Comparison of ENCODE assay signal across 18 mouse cellular contexts in the genomic region with DNA sequence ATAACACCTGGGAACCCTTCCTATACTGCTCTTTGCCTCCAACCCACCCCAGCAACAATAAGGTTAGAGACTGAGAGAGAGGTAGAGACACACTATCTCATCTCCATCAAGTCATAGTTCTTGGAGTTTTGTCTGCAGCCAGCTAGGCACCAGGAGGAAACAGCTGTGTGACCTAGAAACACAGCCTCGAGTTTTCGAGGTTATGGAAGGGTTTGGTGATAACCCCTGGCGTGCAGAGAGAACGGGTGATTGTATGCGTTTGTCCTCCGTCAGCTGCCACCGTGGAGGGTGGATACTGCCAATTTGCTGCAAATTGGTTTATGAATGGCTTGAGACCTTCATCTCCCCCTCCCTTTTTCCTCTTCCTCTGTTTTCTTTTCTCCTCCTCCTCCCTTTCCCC. TPM values are rescaled to one million over a fixed set of nuclear protein-coding genes. Genes with fewer than 3 reads are reported as not detected.
DNase-seq lines count a peak whose midpoint lies in the region; TF ChIP-seq lines count a peak whose summit lies in the region.
"Had no signal": no experiment of that assay in that cellular context is flagged by ENCODE, and none has a peak within 500 bp of the region (broad histone marks: within the 10 kb centered on the region; RNA-seq: fewer than 3 reads in every experiment).

No protein-coding gene starts in this region.

- H3K27me3 ChIP-seq in thymus, adult 2 months (ENCODE audit: control insufficient read depth, insufficient read depth, low read length) = no peaks in the 10 kb centered on the region
- H3K27me3 ChIP-seq in limb, embryonic 10.5 days (ENCODE audit: low read depth, poor library complexity, severe bottlenecking) = no peaks in the 10 kb centered on the region
- H3K27me3 ChIP-seq: embryonic facial prominence, embryonic 12.5 days had no signal

- no peak for TF ChIP-seq CTCF in thymus, adult 2 months (IDR thresholded peaks at IDR 0.05; ENCODE audit: borderline replicate concordance, control insufficient read depth, extremely low read depth, insufficient read depth, low read length, poor library complexity)

- peak; percentile 36 for DNase-seq in thymus, adult 2 months
- peak; percentile 73 for DNase-seq in thymus, postnatal 0 days (ENCODE audit: low spot score)
- DNase-seq in thymus, postnatal 14 days = peak; percentile 69
- peak; percentile 32 to 59 for DNase-seq in thymus, postnatal 36 days
- no peak for DNase-seq in gastrocnemius, postnatal 36 days
- DNase-seq in adrenal gland, adult 8-10 months = no peak
- DNase-seq in kidney, postnatal 25 days = no peak
- DNase-seq in limb, embryonic 10.5 days (ENCODE audit: low spot score) = no peak
- DNase-seq: adrenal gland, adult 2 months; adrenal gland, postnatal 14 days; adrenal gland, postnatal 36 days; cerebellum, adult 11-12 months; cerebellum, adult 2 months; cerebellum, adult 9-10 months; cerebellum, postnatal 10 days; cerebellum, postnatal 25 days had no signal

- no peaks in the 10 kb centered on the region for H3K36me3 ChIP-seq in thymus, adult 2 months (ENCODE audit: control insufficient read depth, insufficient read depth, low read length)
- H3K36me3 ChIP-seq in limb, embryonic 10.5 days = peaks cover 13% of the 10 kb centered on the region

- WGBS in thymus, adult 2 months = 34% methylated on average over 7 of the region's 7 CpGs
- 84% methylated on average over 7 of the region's 7 CpGs for WGBS in limb, embryonic 10.5 days

- no peaks in the 10 kb centered on the region for H3K9me3 ChIP-seq in limb, embryonic 10.5 days (replicated peaks)
- H3K9me3 ChIP-seq: embryonic facial prominence, embryonic 10.5 days; embryonic facial prominence, embryonic 12.5 days had no signal

- intact Hi-C loops in gastrocnemius, postnatal 36 days (cut with DNase I) = no loop called here

- H3K4me3 ChIP-seq in thymus, adult 2 months (ENCODE audit: control insufficient read depth, insufficient read depth, low read length) = no peak overlapping the region
- no peak overlapping the region for H3K4me3 ChIP-seq in limb, embryonic 10.5 days
- H3K4me3 ChIP-seq: embryonic facial prominence, embryonic 10.5 days; embryonic facial prominence, embryonic 12.5 days had no signal

- H3K4me1 ChIP-seq in thymus, adult 2 months (replicated peaks; ENCODE audit: control insufficient read depth, insufficient read depth, low read length) = peaks cover 13% of the 10 kb centered on the region
- no peaks in the 10 kb centered on the region for H3K4me1 ChIP-seq in limb, embryonic 10.5 days
- H3K4me1 ChIP-seq: embryonic facial prominence, embryonic 10.5 days; embryonic facial prominence, embryonic 12.5 days had no signal

- H3K27ac ChIP-seq in thymus, adult 2 months (ENCODE audit: control insufficient read depth, insufficient read depth, low read length) = peak overlapping the region; percentile 45; the same call in 1 of the 2 replicates
- H3K27ac ChIP-seq in limb, embryonic 10.5 days = no peak overlapping the region
- H3K27ac ChIP-seq: embryonic facial prominence, embryonic 10.5 days; embryonic facial prominence, embryonic 12.5 days had no signal

- TF ChIP-seq POLR2A in thymus, adult 2 months (IDR thresholded peaks at IDR 0.05; ENCODE audit: control insufficient read depth, extremely low read depth, insufficient read depth, low read length, poor library complexity) = no peak

RNA-seq across cellular contexts. Expression of a gene that starts 24.3 kb away (rescaled TPM):
- 7.4 and 9.7 TPM in 2 replicates for polyA plus RNA-seq in thymus, adult 2 months (2012; rRNA removed)
- 1.7 and 1.8 TPM in 2 replicates for polyA plus RNA-seq in thymus, postnatal 0 days (2015; fragmentation: Nextera tagmentation; extraction: Ambion mirVana)
- 1 to 10 TPM; 2.4 to 3.3 TPM for total RNA-seq in gastrocnemius, postnatal 36 days (2021)
- 10 to 100 TPM; 27.6 to 45.6 (median 37.6) TPM for total RNA-seq in adrenal gland, adult 8-10 months (2022)
- 1.5 and 1.6 TPM in 2 replicates for polyA plus RNA-seq in limb, embryonic 10.5 days (2016; fragmentation: Nextera tagmentation; extraction: Ambion mirVana)

RNA-seq across cellular contexts. Expression of a gene that starts 29.8 kb away (rescaled TPM):
- 9.5 and 9.6 TPM in 2 replicates for polyA plus RNA-seq in thymus, adult 2 months (2012; rRNA removed)
- 30.7 and 31.8 TPM in 2 replicates for polyA plus RNA-seq in thymus, postnatal 0 days (2015; fragmentation: Nextera tagmentation; extraction: Ambion mirVana)
- 10 to 100 TPM; 79.6 to 84.9 TPM for total RNA-seq in gastrocnemius, postnatal 36 days (2021)
- total RNA-seq in adrenal gland, adult 8-10 months (2022) = 100 to 1,000 TPM; 111 to 133 (median 121) TPM
- polyA plus RNA-seq in limb, embryonic 10.5 days (2016; fragmentation: Nextera tagmentation; extraction: Ambion mirVana) = 29.7 and 31.4 TPM in 2 replicates

RNA-seq across cellular contexts. Expression of a gene that starts 47.4 kb away (rescaled TPM):
- polyA plus RNA-seq in thymus, adult 2 months (2012; rRNA removed) = 3.0 and 4.4 TPM in 2 replicates
- polyA plus RNA-seq in thymus, postnatal 0 days (2015; fragmentation: Nextera tagmentation; extraction: Ambion mirVana) = 10.8 and 13.8 TPM in 2 replicates
- total RNA-seq in gastrocnemius, postnatal 36 days (2021) = 10 to 100 TPM; 11.9 to 12.9 TPM
- 10 to 100 TPM; 14.9 to 18.6 (median 17.1) TPM for total RNA-seq in adrenal gland, adult 8-10 months (2022)
- polyA plus RNA-seq in limb, embryonic 10.5 days (2016; fragmentation: Nextera tagmentation; extraction: Ambion mirVana) = 11.0 and 12.7 TPM in 2 replicates

Comparison
In these comparisons a context has a peak if more than half of its experiments do, and no peak if none do; other contexts are left out.
1. DNase-seq: peak in thymus, adult 2 months (single experiment), thymus, postnatal 0 days (single experiment), thymus, postnatal 14 days (single experiment) and thymus, postnatal 36 days (2 of 2); none in gastrocnemius, postnatal 36 days (0 of 2), adrenal gland, adult 8-10 months (single experiment), kidney, postnatal 25 days (0 of 2) and limb, embryonic 10.5 days (single experiment).